Mouse (Mus musculus): ENCODE data around the gene Agap1. TPM values are rescaled to one million over a fixed set of nuclear protein-coding genes. Genes with fewer than 3 reads are reported as not detected.

Agap1 gene
- total and polyA plus RNA-seq, 3 experiments = 0.01 TPM; not detected in 2

- no peaks in the 10 kb centered on the region for H3K27me3 ChIP-seq (ENCODE audit: control insufficient read depth in 1 of 2, insufficient read depth in 2 of 2, low read length in 2 of 2)
- H3K27ac ChIP-seq (ENCODE audit: control insufficient read depth, low read depth, low read length) = no peak overlapping the region
- no peak overlapping the region for H3K9ac ChIP-seq (ENCODE audit: control insufficient read depth, low read depth, low read length, poor library complexity, severe bottlenecking)
- H3K4me3 ChIP-seq (ENCODE audit: control insufficient read depth in 1 of 2, insufficient read depth in 1 of 2, low read depth in 2 of 2, low read length in 2 of 2) = no peak overlapping the region
- no peak for DNase-seq (ENCODE audit: low read depth, low spot score)
- TF ChIP-seq MEF2A (IDR thresholded peaks at IDR 0.05; ENCODE audit: extremely low read depth, insufficient replicate concordance, low read depth, low read length, poor library complexity, severe bottlenecking) = no peak
- no peak for TF ChIP-seq TBP (IDR thresholded peaks at IDR 0.05; ENCODE audit: low read depth, low read length)
- no peak for TF ChIP-seq POLR2A (IDR thresholded peaks at IDR 0.05; ENCODE audit: control insufficient read depth in 1 of 2, insufficient read depth in 1 of 2, low read depth in 1 of 2, low read length in 2 of 2, poor library complexity in 1 of 2)
- TF ChIP-seq NRF1 (IDR thresholded peaks at IDR 0.05; ENCODE audit: insufficient read depth, low read depth, low read length, poor library complexity, severe bottlenecking) = no peak
- TF ChIP-seq USF2 (IDR thresholded peaks at IDR 0.05; ENCODE audit: borderline replicate concordance in 1 of 2, insufficient read depth in 1 of 2, low read depth in 1 of 2, low read length in 2 of 2) = no peak
- TF ChIP-seq ELF1 (IDR thresholded peaks at IDR 0.05; ENCODE audit: low read depth, low read length) = no peak
- TF ChIP-seq MAFK (IDR thresholded peaks at IDR 0.05; ENCODE audit: borderline replicate concordance, low read depth, low read length) = no peak
- TF ChIP-seq NELFE (IDR thresholded peaks at IDR 0.05; ENCODE audit: low read depth, low read length) = no peak
- TF ChIP-seq MYB (IDR thresholded peaks at IDR 0.05; ENCODE audit: low read depth, low read length) = no peak
- no peak for TF ChIP-seq MYC (IDR thresholded peaks at IDR 0.05; ENCODE audit: low read depth, low read length)
- no peak for TF ChIP-seq GATA1 (IDR thresholded peaks at IDR 0.05; ENCODE audit: low read depth, low read length)
- no peaks in the 10 kb centered on the region for H3K79me2 ChIP-seq (ENCODE audit: control insufficient read depth, insufficient read depth, low read length, poor library complexity)
- no peaks in the 10 kb centered on the region for H3K4me1 ChIP-seq (ENCODE audit: control insufficient read depth in 1 of 2, insufficient read depth in 2 of 2, low read length in 2 of 2)
- no peaks in the 10 kb centered on the region for H3K36me3 ChIP-seq (ENCODE audit: control insufficient read depth in 1 of 2, insufficient read depth in 2 of 2, low read length in 2 of 2)
- H3K9me3 ChIP-seq (replicated peaks; ENCODE audit: insufficient read depth, low read length) = no peaks in the 10 kb centered on the region
Measured at GRCm38 (mm10) chr1:89588154-89588553, 133.5 kb downstream of the Agap1 start.

GRCm38 (mm10) chr1:89590994-89591393 is 136.4 kb downstream of the Agap1 start:
- no peaks in the 10 kb centered on the region for H3K9me3 ChIP-seq (replicated peaks; ENCODE audit: insufficient read depth, low read length)

GRCm38 (mm10) chr1:89593219-89593618 is 138.6 kb downstream of the Agap1 start:
- no peaks in the 10 kb centered on the region for H3K4me1 ChIP-seq (ENCODE audit: control insufficient read depth in 1 of 2, insufficient read depth in 2 of 2, low read length in 2 of 2)
- DNase-seq (ENCODE audit: low read depth, low spot score) = no peak
- no peak for TF ChIP-seq USF2 (IDR thresholded peaks at IDR 0.05; ENCODE audit: borderline replicate concordance in 1 of 2, insufficient read depth in 1 of 2, low read depth in 1 of 2, low read length in 2 of 2)
- TF ChIP-seq MAZ (IDR thresholded peaks at IDR 0.05; ENCODE audit: low read depth, low read length) = no peak
- no peak for TF ChIP-seq MYC (IDR thresholded peaks at IDR 0.05; ENCODE audit: low read depth, low read length)
- no peak for TF ChIP-seq EP300 (IDR thresholded peaks at IDR 0.05; ENCODE audit: low read depth in 1 of 2, low read length in 2 of 2)
- TF ChIP-seq TCF12 (IDR thresholded peaks at IDR 0.05; ENCODE audit: low read depth, low read length) = no peak
- TF ChIP-seq E2F4 (IDR thresholded peaks at IDR 0.05; ENCODE audit: borderline replicate concordance, low read depth, low read length) = no peak
- TF ChIP-seq KAT2A (conservative IDR thresholded peaks at IDR 0.05; ENCODE audit: low read depth, low read length) = no peak
- TF ChIP-seq RAD21 (IDR thresholded peaks at IDR 0.05; ENCODE audit: low read depth, low read length) = no peak
- no peak for TF ChIP-seq NELFE (IDR thresholded peaks at IDR 0.05; ENCODE audit: low read depth, low read length)
- TF ChIP-seq ZC3H11A (IDR thresholded peaks at IDR 0.05; ENCODE audit: low read depth, low read length) = no peak
- no peak for TF ChIP-seq CHD2 (IDR thresholded peaks at IDR 0.05; ENCODE audit: low read length)
- no peak for TF ChIP-seq BHLHE40 (IDR thresholded peaks at IDR 0.05; ENCODE audit: borderline replicate concordance, low read depth, low read length)
- no peak for TF ChIP-seq ZNF384 (IDR thresholded peaks at IDR 0.05; ENCODE audit: low read depth, low read length)
- TF ChIP-seq USF1 (IDR thresholded peaks at IDR 0.05; ENCODE audit: low read depth, low read length) = no peak
- TF ChIP-seq TAL1 (IDR thresholded peaks at IDR 0.05; ENCODE audit: low read length) = no peak
- no peaks in the 10 kb centered on the region for H3K27me3 ChIP-seq (ENCODE audit: control insufficient read depth in 1 of 2, insufficient read depth in 2 of 2, low read length in 2 of 2)
- H3K79me2 ChIP-seq (ENCODE audit: control insufficient read depth, insufficient read depth, low read length, poor library complexity) = no peaks in the 10 kb centered on the region
- H3K9me3 ChIP-seq (replicated peaks; ENCODE audit: insufficient read depth, low read length) = no peaks in the 10 kb centered on the region
- no peak overlapping the region for H3K4me3 ChIP-seq (ENCODE audit: control insufficient read depth in 1 of 2, insufficient read depth in 1 of 2, low read depth in 2 of 2, low read length in 2 of 2)
- H3K27ac ChIP-seq (ENCODE audit: control insufficient read depth, low read depth, low read length) = no peak overlapping the region
- no peak overlapping the region for H3K9ac ChIP-seq (ENCODE audit: control insufficient read depth, low read depth, low read length, poor library complexity, severe bottlenecking)
- no peaks in the 10 kb centered on the region for H3K36me3 ChIP-seq (ENCODE audit: control insufficient read depth in 1 of 2, insufficient read depth in 2 of 2, low read length in 2 of 2)

More at GRCm38 (mm10) chr1:89590994-89591393, 136.4 kb downstream of the Agap1 start:
- Histone ChIP-seq H3K36me3 (ENCODE audit: control insufficient read depth in 1 of 2, insufficient read depth in 2 of 2, low read length in 2 of 2) (no peaks in the 10 kb centered on the region), H3K27me3 (ENCODE audit: control insufficient read depth in 1 of 2, insufficient read depth in 2 of 2, low read length in 2 of 2) (no peaks in the 10 kb centered on the region), H3K4me3 (ENCODE audit: control insufficient read depth in 1 of 2, insufficient read depth in 1 of 2, low read depth in 2 of 2, low read length in 2 of 2) (no peak overlapping the region), H3K27ac (ENCODE audit: control insufficient read depth, low read depth, low read length) (no peak overlapping the region), H3K9ac (ENCODE audit: control insufficient read depth, low read depth, low read length, poor library complexity, severe bottlenecking) (no peak overlapping the region), H3K4me1 (ENCODE audit: control insufficient read depth in 1 of 2, insufficient read depth in 2 of 2, low read length in 2 of 2) (no peaks in the 10 kb centered on the region), H3K79me2 (ENCODE audit: control insufficient read depth, insufficient read depth, low read length, poor library complexity) (no peaks in the 10 kb centered on the region)
- TF ChIP-seq ZC3H11A (IDR thresholded peaks at IDR 0.05; ENCODE audit: low read depth, low read length) = no peak
- TF ChIP-seq MAZ (IDR thresholded peaks at IDR 0.05; ENCODE audit: low read depth, low read length) = no peak
- TF ChIP-seq ZNF384 (IDR thresholded peaks at IDR 0.05; ENCODE audit: low read depth, low read length) = no peak
- no peak for TF ChIP-seq RCOR1 (IDR thresholded peaks at IDR 0.05; ENCODE audit: low read depth, low read length)
- TF ChIP-seq MAX (IDR thresholded peaks at IDR 0.05; ENCODE audit: low read length) = no peak
- TF ChIP-seq CHD2 (IDR thresholded peaks at IDR 0.05; ENCODE audit: low read length) = no peak
- no peak for TF ChIP-seq GABPA (IDR thresholded peaks at IDR 0.05; ENCODE audit: low read depth, low read length)
- DNase-seq (ENCODE audit: low read depth, low spot score) = no peak

Measured in MEL (cell line).